8 mouse cellular contexts compared by ENCODE assay signal in the genomic region with DNA sequence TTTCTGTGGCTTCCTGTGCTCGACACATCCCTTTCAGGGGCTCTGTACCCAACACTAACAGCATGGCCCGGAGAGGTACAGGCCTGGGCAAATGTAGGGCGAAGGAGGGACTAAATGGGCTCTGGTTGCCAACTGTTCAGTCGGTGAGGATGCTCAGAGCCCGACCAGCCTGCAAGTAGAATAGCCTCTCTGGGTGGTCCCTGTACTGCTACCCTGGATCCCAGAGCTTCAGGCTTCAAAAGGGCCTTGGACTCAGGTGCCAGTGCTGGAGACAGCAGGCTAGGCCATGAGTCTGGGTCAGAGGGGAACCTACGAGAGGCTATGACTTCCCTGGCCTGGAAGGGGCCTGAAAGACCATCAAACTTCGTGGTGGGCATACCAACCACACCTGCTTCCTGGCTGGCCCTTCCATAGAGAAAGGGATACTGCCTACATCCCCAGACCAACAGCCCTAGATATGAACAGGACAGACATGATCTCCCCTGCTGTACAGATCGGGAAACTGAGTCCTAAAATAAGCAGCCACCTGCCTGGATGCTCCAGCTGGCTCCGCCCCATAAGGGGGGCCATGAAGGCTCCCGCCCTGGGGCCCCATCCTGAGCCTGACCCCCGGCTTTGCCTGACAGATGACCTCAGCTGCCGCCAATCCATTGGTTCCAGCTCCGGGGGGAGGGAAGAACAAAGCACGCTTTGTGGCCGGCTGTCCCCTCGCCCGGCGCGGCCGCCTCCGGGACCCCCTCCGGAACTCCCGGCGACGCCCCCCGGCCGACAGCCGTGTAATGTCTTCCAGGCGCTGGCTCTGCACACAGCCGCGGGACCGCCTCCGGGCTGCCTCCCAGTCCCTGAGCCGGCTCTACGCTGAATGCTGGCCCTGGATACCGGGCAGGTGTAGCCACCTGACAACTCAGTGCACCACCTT. TPM values are rescaled to one million over a fixed set of nuclear protein-coding genes. Genes with fewer than 3 reads are reported as not detected.
DNase-seq lines count a peak whose midpoint lies in the region; ATAC-seq and TF ChIP-seq lines count a peak whose summit lies in the region.

No protein-coding gene starts in this region.

- 0 out of 2 replicates have a peak, but pooled peaks cover 4% of the 10 kb centered on the region for H3K4me1 ChIP-seq in kidney, postnatal 0 days (replicated peaks; ENCODE audit: insufficient read depth, low read length)
- H3K4me1 ChIP-seq in embryonic facial prominence, embryonic 15.5 days = peaks cover 25% of the 10 kb centered on the region
- H3K4me1 ChIP-seq in intestine, embryonic 16.5 days (ENCODE audit: control insufficient read depth, insufficient read depth, low read length) = peaks cover 9% of the 10 kb centered on the region
- peaks cover 28% of the 10 kb centered on the region for H3K4me1 ChIP-seq in neural tube, embryonic 11.5 days (ENCODE audit: control insufficient read depth, insufficient read depth, low read length)

- DNase-seq in kidney, postnatal 0 days (ENCODE audit: low spot score) = no peak
- no peak for DNase-seq in kidney, postnatal 36 days
- DNase-seq in neural tube, embryonic 11.5 days (ENCODE audit: low spot score) = peak; percentile 84
- DNase-seq in layer of hippocampus, adult 9-11 months = no peak
- DNase-seq in testis, postnatal 10 days (ENCODE audit: low spot score) = no peak
- DNase-seq in layer of hippocampus, adult 8-10 months (ENCODE audit: low spot score in 2 of 2) = no peak

- H3K27ac ChIP-seq in kidney, postnatal 0 days = no peak overlapping the region
- no peak overlapping the region for H3K27ac ChIP-seq in embryonic facial prominence, embryonic 15.5 days (replicated peaks)
- no peak overlapping the region for H3K27ac ChIP-seq in intestine, embryonic 16.5 days (ENCODE audit: low read length)
- H3K27ac ChIP-seq in neural tube, embryonic 11.5 days (ENCODE audit: low read depth, low read length) = 0 out of 2 replicates have a peak overlapping the region, but pooled peaks have one; percentile 53

- peak overlapping the region; percentile 51 for H3K4me2 ChIP-seq in kidney, postnatal 0 days (ENCODE audit: low read length)
- H3K4me2 ChIP-seq in embryonic facial prominence, embryonic 15.5 days (replicated peaks) = peak overlapping the region; percentile 44
- H3K4me2 ChIP-seq in intestine, embryonic 16.5 days (ENCODE audit: low read depth, low read length) = peak overlapping the region; percentile 43
- H3K4me2 ChIP-seq in neural tube, embryonic 11.5 days (ENCODE audit: low read depth) = peak overlapping the region; percentile 53

- no peaks in the 10 kb centered on the region for H3K9me3 ChIP-seq in kidney, postnatal 0 days (replicated peaks; ENCODE audit: low read length)
- H3K9me3 ChIP-seq in embryonic facial prominence, embryonic 15.5 days (replicated peaks) = no peaks in the 10 kb centered on the region
- H3K9me3 ChIP-seq in intestine, embryonic 16.5 days (ENCODE audit: control insufficient read depth, low read length) = no peaks in the 10 kb centered on the region
- H3K9me3 ChIP-seq in neural tube, embryonic 11.5 days (ENCODE audit: control insufficient read depth, low read length) = no peaks in the 10 kb centered on the region

- H3K4me3 ChIP-seq in kidney, postnatal 0 days (replicated peaks; ENCODE audit: low read depth, low read length) = no peak overlapping the region
- peak overlapping the region; percentile 6 for H3K4me3 ChIP-seq in embryonic facial prominence, embryonic 15.5 days (replicated peaks)
- peak overlapping the region; percentile 17; the same call in 1 of the 2 replicates for H3K4me3 ChIP-seq in intestine, embryonic 16.5 days (ENCODE audit: low read length)
- H3K4me3 ChIP-seq in neural tube, embryonic 11.5 days (ENCODE audit: low read depth, low read length) = peak overlapping the region; percentile 18; the same call in 1 of the 2 replicates

- 18% methylated on average over 36 of the region's 36 CpGs for WGBS in kidney, postnatal 0 days
- 11% methylated on average over 36 of the region's 36 CpGs for whole genome bisulfite sequencing in embryonic facial prominence, embryonic 15.5 days
- 17% methylated on average over 34 of the region's 36 CpGs for WGBS in intestine, embryonic 16.5 days
- WGBS in neural tube, embryonic 11.5 days = 9% methylated on average over 34 of the region's 36 CpGs

- 0 out of 2 replicates have a peak overlapping the region, but pooled peaks have one; percentile 27 for H3K9ac ChIP-seq in kidney, postnatal 0 days (ENCODE audit: low read depth, low read length)
- no peak overlapping the region for H3K9ac ChIP-seq in embryonic facial prominence, embryonic 15.5 days
- peak overlapping the region; percentile 55 for H3K9ac ChIP-seq in intestine, embryonic 16.5 days (ENCODE audit: low read depth, low read length)
- H3K9ac ChIP-seq in neural tube, embryonic 11.5 days (ENCODE audit: low read length) = peak overlapping the region; percentile 42

- no peak for ATAC-seq in kidney, postnatal 0 days (replicated peaks; ENCODE audit: low FRiP score, low read depth)
- peak; percentile 40 for ATAC-seq in embryonic facial prominence, embryonic 15.5 days (ENCODE audit: insufficient number of reproducible peaks, low FRiP score, low TSS enrichment, low read depth)
- ATAC-seq in intestine, embryonic 16.5 days = peak; percentile 27; the same call in 1 of the 2 replicates
- ATAC-seq in neural tube, embryonic 11.5 days (ENCODE audit: insufficient read depth, low FRiP score, low TSS enrichment) = peak; percentile 78

- peaks cover 5% of the 10 kb centered on the region; the same call in 1 of the 2 replicates for H3K27me3 ChIP-seq in kidney, postnatal 0 days (ENCODE audit: insufficient read depth, low read length)
- peaks cover 19% of the 10 kb centered on the region for H3K27me3 ChIP-seq in embryonic facial prominence, embryonic 15.5 days
- H3K27me3 ChIP-seq in intestine, embryonic 16.5 days (replicated peaks; ENCODE audit: control insufficient read depth, insufficient read depth, low read length) = peaks cover 4% of the 10 kb centered on the region; the same call in 1 of the 2 replicates
- no peaks in the 10 kb centered on the region for H3K27me3 ChIP-seq in neural tube, embryonic 11.5 days (ENCODE audit: control insufficient read depth, insufficient read depth, low read length)

- H3K36me3 ChIP-seq in kidney, postnatal 0 days (ENCODE audit: insufficient read depth, low read length) = no peaks in the 10 kb centered on the region
- no peaks in the 10 kb centered on the region for H3K36me3 ChIP-seq in embryonic facial prominence, embryonic 15.5 days
- no peaks in the 10 kb centered on the region for H3K36me3 ChIP-seq in intestine, embryonic 16.5 days (ENCODE audit: control insufficient read depth, insufficient read depth, low read length)
- H3K36me3 ChIP-seq in neural tube, embryonic 11.5 days (ENCODE audit: control insufficient read depth, insufficient read depth, low read length) = no peaks in the 10 kb centered on the region

- no peak for TF ChIP-seq CTCF in kidney, postnatal 0 days (IDR thresholded peaks at IDR 0.05; ENCODE audit: low read depth)

RNA-seq across cellular contexts. Expression of gene Srxn1, which starts 9.0 kb away (rescaled TPM):
- 19.7 and 20.3 TPM in 2 replicates for polyA plus RNA-seq in kidney, postnatal 0 days (2015; fragmentation: Nextera tagmentation; extraction: Ambion mirVana)
- 11.0 and 11.5 TPM in 2 replicates for polyA plus RNA-seq in embryonic facial prominence, embryonic 15.5 days (2015; fragmentation: Nextera tagmentation; extraction: Ambion mirVana)
- polyA plus RNA-seq in intestine, embryonic 16.5 days (2015; fragmentation: Nextera tagmentation; extraction: Ambion mirVana) = 34.9 and 43.6 TPM in 2 replicates
- 17.5 and 18.8 TPM in 2 replicates for polyA plus RNA-seq in neural tube, embryonic 11.5 days (2014; fragmentation: Nextera tagmentation; extraction: Ambion mirVana)
- total RNA-seq in layer of hippocampus, adult 8-10 months (2022) = 10 to 100 TPM; 65.7 to 77.7 (median 72.6) TPM

RNA-seq across cellular contexts. Expression of gene Tcf15, which starts 29.0 kb away (rescaled TPM):
- 12.2 and 15.5 TPM in 2 replicates for polyA plus RNA-seq in kidney, postnatal 0 days (2015; fragmentation: Nextera tagmentation; extraction: Ambion mirVana)
- polyA plus RNA-seq in embryonic facial prominence, embryonic 15.5 days (2015; fragmentation: Nextera tagmentation; extraction: Ambion mirVana) = 5.5 and 6.5 TPM in 2 replicates
- 6.5 and 7.5 TPM in 2 replicates for polyA plus RNA-seq in intestine, embryonic 16.5 days (2015; fragmentation: Nextera tagmentation; extraction: Ambion mirVana)
- 40.9 and 41.0 TPM in 2 replicates for polyA plus RNA-seq in neural tube, embryonic 11.5 days (2014; fragmentation: Nextera tagmentation; extraction: Ambion mirVana)
- total RNA-seq in layer of hippocampus, adult 8-10 months (2022) = 1 to 10 TPM; 2.0 to 3.9 (median 2.7) TPM

RNA-seq across cellular contexts. Expression of gene Scrt2, which starts 33.0 kb away (rescaled TPM):
- polyA plus RNA-seq in kidney, postnatal 0 days (2015; fragmentation: Nextera tagmentation; extraction: Ambion mirVana) = not detected in 2 replicates
- polyA plus RNA-seq in embryonic facial prominence, embryonic 15.5 days (2015; fragmentation: Nextera tagmentation; extraction: Ambion mirVana) = 0.09 TPM in 1 of 2 replicates, not detected in the other
- polyA plus RNA-seq in intestine, embryonic 16.5 days (2015; fragmentation: Nextera tagmentation; extraction: Ambion mirVana) = not detected in 2 replicates
- 23.0 and 25.1 TPM in 2 replicates for polyA plus RNA-seq in neural tube, embryonic 11.5 days (2014; fragmentation: Nextera tagmentation; extraction: Ambion mirVana)
- total RNA-seq in layer of hippocampus, adult 8-10 months (2022) = 10 to 100 TPM; 16.9 to 20.3 (median 18.4) TPM

Comparison
In these comparisons a context has a peak if more than half of its experiments do, and no peak if none do; other contexts are left out.
1. RNA of gene Scrt2, which starts 33.0 kb away (polyA plus RNA-seq): 23.0 to 25.1 TPM in neural tube, embryonic 11.5 days; 0.09 TPM in embryonic facial prominence, embryonic 15.5 days, not detected in intestine, embryonic 16.5 days and not detected in kidney, postnatal 0 days; every median in the first group is over 10 times any median in the second.
2. Peak in every context shown above with its lines, with median percentiles within 50 percentile points of each other: H3K4me2 ChIP-seq.